Mouse (Mus musculus): ENCODE results near the gene Pabpn1. TPM values are rescaled to one million over a fixed set of nuclear protein-coding genes. Genes with fewer than 3 reads are reported as not detected.

The Pabpn1 gene
- polyA plus RNA-seq, 1 experiment, result not detected

DNA sequence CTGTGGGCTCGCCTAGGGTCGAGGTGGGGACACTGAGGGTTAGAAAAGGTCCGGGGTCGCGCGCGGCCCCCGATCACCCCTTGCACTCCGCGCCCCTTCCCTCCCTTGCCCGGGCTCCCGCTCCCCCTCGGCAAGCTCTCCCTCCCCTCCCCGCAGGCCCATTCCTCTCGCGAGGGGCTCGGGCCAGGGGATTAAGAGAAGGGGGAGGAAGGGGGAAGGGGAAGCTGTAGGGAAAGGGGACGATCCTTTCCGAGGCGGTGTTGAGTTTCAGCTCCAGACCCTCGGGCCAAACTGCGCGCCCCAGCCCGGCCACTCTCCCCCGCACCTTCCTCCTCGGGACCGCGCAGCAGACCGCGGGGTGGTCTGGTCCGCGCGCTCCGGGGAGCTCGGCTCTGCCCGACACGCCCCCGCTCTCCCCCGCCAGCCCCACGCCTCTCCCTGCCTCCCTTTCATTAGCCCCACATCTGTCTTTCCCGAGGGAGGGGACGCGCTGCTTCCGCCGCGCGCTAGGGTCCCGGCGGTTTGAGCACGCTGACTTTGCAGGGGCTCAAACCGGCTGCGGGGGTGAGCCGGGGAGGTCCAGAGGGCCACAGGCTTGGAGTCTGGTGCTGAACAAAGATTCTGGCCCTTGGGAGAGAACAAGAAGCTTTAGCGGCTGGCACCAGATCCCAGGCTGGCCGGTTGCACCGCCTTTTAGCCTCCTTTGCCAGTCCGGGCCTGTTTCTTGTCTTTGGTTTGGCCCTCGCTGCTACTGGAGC is 34.3 kb downstream of the Pabpn1 start:
- TF ChIP-seq CTCF (IDR thresholded peaks at IDR 0.05; ENCODE audit: insufficient read depth, low read depth, low read length) (no peak), POLR2A (IDR thresholded peaks at IDR 0.05; ENCODE audit: insufficient read depth, low read depth, low read length) (0 out of 2 replicates have a peak, but pooled peaks have one; percentile 20)
- Histone ChIP-seq H3K27ac (ENCODE audit: insufficient read depth, low read depth, low read length) (peak overlapping the region; percentile 67; the same call in 1 of the 2 replicates), H3K4me3 (ENCODE audit: insufficient read depth, low read depth, low read length) (peak overlapping the region; percentile 52), H3K4me1 (ENCODE audit: control insufficient read depth, insufficient read depth, low read length) (peaks cover 45% of the 10 kb centered on the region)
- 2% methylated on average over 51 of the region's 58 CpGs for WGBS

DNA sequence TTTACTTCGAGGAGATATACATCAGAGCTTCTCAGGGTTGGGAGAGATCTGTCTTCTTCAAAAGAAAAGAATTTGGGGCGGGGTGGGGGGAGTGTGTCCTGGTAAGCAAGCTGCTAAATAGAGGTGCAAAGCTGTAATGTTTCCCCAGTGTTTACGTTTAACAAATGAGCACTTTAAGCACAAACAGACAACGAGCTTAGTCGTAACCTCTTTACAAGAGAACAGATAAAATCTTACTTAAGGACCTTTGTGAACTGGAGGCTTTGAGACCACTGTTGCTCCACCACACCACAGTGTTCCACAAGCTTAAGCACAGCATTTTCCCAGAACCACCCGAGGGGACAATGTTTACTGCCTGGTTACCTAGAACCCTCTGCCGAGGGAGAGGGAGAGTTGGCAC is 35.0 kb downstream of the Pabpn1 start:
- peak overlapping the region; percentile 32 for H3K27ac ChIP-seq (ENCODE audit: insufficient read depth, low read depth, low read length)
- no peak overlapping the region for H3K4me3 ChIP-seq (ENCODE audit: insufficient read depth, low read depth, low read length)
- peaks cover 45% of the 10 kb centered on the region for H3K4me1 ChIP-seq (ENCODE audit: control insufficient read depth, insufficient read depth, low read length)
- TF ChIP-seq CTCF (IDR thresholded peaks at IDR 0.05; ENCODE audit: insufficient read depth, low read depth, low read length) (no peak), POLR2A (IDR thresholded peaks at IDR 0.05; ENCODE audit: insufficient read depth, low read depth, low read length) (no peak)
- 23% methylated on average over 7 of the region's 7 CpGs for WGBS

DNA sequence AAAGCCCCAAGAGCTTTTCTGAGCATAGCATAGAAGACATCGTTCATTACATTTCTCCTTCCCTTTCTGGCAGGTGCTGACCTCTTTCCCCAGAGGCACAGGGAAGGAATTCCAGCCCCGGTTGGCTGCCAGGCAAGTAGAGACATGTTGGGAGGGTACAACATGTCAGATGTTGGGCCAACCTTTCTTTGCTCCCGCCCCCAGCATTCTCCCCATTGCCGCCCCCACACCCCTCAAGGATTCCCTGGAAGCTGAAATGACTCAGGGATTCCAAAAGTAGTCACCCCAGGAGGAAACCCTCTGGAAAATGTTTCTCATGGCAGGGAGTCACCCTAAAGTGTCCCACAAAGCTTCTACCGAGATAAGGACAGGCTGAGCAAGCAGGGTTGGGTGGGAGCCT is 37.5 kb downstream of the Pabpn1 start:
- Histone ChIP-seq H3K4me1 (ENCODE audit: control insufficient read depth, insufficient read depth, low read length) (peaks cover 45% of the 10 kb centered on the region), H3K4me3 (ENCODE audit: insufficient read depth, low read depth, low read length) (no peak overlapping the region), H3K27ac (ENCODE audit: insufficient read depth, low read depth, low read length) (no peak overlapping the region)
- no peak for TF ChIP-seq POLR2A (IDR thresholded peaks at IDR 0.05; ENCODE audit: insufficient read depth, low read depth, low read length)
- no peak for TF ChIP-seq CTCF (IDR thresholded peaks at IDR 0.05; ENCODE audit: insufficient read depth, low read depth, low read length)
- 36% methylated on average over 5 of the region's 5 CpGs for WGBS

DNA sequence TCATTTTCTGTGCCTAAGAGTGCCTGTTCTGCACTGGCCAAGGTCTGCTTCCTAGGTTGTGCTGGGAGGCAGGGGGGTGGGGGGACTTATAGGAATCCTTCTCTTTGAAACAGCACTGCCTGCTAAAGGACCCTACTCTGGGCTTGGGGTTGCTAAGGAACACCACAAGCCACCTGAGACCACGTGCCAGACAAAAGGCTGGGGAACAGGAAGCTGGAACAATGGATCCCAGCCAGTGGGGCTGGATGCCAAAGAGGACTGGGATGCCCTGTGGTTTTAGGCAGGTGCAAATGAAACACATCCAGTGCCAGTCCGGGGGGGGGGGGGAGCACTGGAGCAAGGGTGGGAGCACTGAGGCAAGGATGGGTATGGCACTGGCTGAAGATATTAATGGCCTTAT is 38.1 kb downstream of the Pabpn1 start:
- no peak overlapping the region for H3K27ac ChIP-seq (ENCODE audit: insufficient read depth, low read depth, low read length)
- no peak overlapping the region for H3K4me3 ChIP-seq (ENCODE audit: insufficient read depth, low read depth, low read length)
- peaks cover 40% of the 10 kb centered on the region for H3K4me1 ChIP-seq (ENCODE audit: control insufficient read depth, insufficient read depth, low read length)
- 20% methylated on average over 2 of the region's 2 CpGs for WGBS
- TF ChIP-seq CTCF (IDR thresholded peaks at IDR 0.05; ENCODE audit: insufficient read depth, low read depth, low read length) (no peak), POLR2A (IDR thresholded peaks at IDR 0.05; ENCODE audit: insufficient read depth, low read depth, low read length) (no peak)

DNA sequence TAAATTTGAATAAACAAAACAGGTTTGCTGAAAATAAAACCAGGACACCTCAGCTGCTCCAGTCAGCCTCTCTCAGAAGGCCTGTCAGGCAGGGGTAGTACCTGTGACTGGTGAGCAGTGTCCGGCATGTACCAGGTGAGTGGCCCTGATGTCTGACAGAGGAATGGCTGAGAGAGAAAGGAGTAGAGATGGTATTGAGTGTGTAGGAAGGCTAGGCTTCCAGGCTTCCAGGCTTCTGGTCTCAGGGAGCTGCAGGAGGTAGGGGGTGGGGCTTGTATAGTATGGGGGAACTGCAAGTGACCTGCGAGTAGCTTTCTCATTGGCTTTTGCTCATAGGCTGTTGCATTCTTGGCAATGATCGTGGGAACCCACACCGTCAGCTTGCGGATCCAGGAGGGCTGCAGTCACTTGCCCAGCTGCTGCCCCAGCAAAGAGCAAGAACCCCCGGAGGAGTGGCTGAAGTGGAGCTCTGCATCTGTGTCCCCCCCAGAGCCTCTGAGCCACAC is 40.4 kb downstream of the Pabpn1 start, which contains the start of gene Il25:
Gene Il25, plus strand, starts transcription at position 51 of the 506 bp plus-strand sequence.
- no peak within 1 kb of the TSS for H3K27ac ChIP-seq (ENCODE audit: insufficient read depth, low read depth, low read length)
- H3K4me1 ChIP-seq (ENCODE audit: control insufficient read depth, insufficient read depth, low read length), result peaks cover 26% of the 10 kb centered on the region
- H3K4me3 ChIP-seq (ENCODE audit: insufficient read depth, low read depth, low read length), result no peak within 1 kb of the TSS
- TF ChIP-seq POLR2A (IDR thresholded peaks at IDR 0.05; ENCODE audit: insufficient read depth, low read depth, low read length) (no peak), CTCF (IDR thresholded peaks at IDR 0.05; ENCODE audit: insufficient read depth, low read depth, low read length) (no peak)
- WGBS, result 50% methylated on average over 6 of the region's 6 CpGs

DNA sequence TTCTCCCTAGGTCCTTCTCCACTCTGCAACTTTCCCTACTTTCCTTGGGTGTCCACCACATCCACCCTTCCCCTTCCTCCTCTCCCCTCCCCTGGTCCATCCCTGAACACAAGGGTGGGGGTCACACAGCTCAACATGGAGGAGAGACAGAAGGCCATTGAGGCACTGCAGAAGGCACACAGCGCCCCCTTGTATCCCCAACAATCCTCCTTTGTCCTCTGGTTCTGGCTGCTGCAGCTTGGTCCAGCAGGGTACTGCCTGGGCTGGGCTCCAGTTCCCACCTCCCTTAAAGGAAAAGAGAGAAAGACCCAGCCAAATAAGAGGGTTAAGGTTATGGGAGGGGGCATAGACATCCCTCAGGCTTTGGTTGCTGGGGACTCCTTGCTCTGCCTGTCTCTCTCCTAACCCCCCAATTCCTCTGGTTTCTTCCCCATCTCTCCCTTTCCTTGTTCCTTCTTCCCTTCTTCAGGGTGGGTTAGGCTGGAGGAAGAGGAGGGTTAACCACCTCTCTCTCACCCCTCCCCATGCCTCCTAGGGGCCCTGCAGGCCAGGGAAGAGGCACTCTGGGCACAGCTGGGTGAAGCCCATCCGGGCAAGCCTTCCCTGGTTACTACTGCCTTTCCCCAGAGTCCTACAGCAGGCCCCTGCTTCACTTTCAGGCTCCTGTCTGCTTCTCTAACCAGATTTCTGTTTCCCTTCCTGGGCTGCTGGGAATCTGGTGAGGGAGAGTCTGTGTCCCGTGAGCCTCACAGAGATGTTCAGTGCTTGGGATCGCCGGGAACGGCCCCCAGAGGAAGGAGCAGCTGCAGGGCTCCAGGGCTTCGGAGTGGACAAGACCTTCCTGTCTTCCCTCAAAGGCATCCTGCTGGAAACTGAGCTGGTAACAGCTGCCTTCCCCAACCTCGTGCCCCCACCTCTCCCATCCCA is 43.9 kb downstream of the Pabpn1 start, which contains the start of gene Cmtm5:
Gene Cmtm5, plus strand, starts transcription at position 358 of the 927 bp plus-strand sequence.
- H3K4me3 ChIP-seq (ENCODE audit: insufficient read depth, low read depth, low read length), result peak within 1 kb of the TSS; percentile 38
- TF ChIP-seq POLR2A (IDR thresholded peaks at IDR 0.05; ENCODE audit: insufficient read depth, low read depth, low read length) (no peak), CTCF (IDR thresholded peaks at IDR 0.05; ENCODE audit: insufficient read depth, low read depth, low read length) (no peak)
- peak within 1 kb of the TSS; percentile 76 for H3K27ac ChIP-seq (ENCODE audit: insufficient read depth, low read depth, low read length)
- 51% methylated on average over 8 of the region's 8 CpGs for WGBS
- peaks cover 19% of the 10 kb centered on the region for H3K4me1 ChIP-seq (ENCODE audit: control insufficient read depth, insufficient read depth, low read length)

DNA sequence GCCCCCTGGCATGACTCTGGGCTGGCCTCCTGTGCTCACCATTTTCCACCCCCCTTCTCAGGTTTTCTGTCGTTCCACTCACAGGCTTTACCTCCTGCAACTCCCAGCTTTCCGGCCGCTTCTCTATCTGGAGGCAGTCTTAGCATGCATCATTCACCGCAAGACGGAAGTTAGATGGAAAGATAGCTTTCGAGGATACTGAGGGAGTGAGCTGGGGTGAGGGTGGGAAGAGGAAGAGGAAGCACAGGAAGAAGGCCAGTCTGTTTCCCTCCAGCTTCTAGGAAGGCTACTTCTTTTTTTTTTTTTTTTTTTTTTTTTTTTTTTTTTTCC is 44.5 kb downstream of the Pabpn1 start:
- WGBS, result 72% methylated on average over 6 of the region's 6 CpGs
- H3K4me3 ChIP-seq (ENCODE audit: insufficient read depth, low read depth, low read length), result peak overlapping the region; percentile 38
- H3K4me1 ChIP-seq (ENCODE audit: control insufficient read depth, insufficient read depth, low read length), result peaks cover 19% of the 10 kb centered on the region
- TF ChIP-seq POLR2A (IDR thresholded peaks at IDR 0.05; ENCODE audit: insufficient read depth, low read depth, low read length), result no peak
- no peak for TF ChIP-seq CTCF (IDR thresholded peaks at IDR 0.05; ENCODE audit: insufficient read depth, low read depth, low read length)
- no peak overlapping the region for H3K27ac ChIP-seq (ENCODE audit: insufficient read depth, low read depth, low read length)

DNA sequence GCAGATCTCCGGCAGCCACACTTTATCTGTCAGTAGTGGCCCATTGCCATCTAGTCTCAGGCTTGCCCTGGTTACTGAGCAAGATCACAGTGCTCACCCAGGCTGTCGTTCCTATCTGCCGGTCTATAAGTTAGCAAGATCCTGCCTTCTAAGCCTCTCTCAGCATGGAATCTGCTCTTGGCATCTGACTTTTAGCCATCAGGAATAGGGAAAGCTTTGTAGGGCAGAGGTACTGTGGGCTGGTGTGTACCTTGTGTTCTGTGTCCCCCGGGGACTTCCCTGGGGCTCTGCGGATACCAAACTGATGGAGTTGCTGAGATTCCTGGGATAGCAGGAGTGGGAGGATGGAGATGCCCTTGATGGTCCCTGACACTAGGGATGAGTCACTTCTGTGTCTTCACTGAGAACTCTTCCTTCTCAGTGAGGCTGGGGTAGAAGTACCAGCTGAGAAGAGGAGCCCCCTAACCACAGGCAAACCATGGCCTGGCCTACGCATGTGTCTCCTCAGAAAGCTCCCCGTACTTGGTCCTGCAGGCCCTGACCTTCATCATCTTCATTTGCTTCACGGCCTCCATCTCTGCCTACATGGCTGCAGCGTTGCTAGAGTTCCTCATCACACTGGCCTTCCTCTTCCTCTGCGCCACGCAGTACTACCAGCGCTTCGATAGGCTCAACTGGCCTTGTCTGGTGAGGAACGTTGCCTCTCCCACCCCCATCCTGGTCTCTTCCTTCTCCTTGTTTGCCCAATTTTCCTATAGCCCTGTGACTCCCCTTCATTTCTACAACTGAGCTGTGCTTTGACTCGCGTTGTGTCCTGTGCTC is 45.3 kb downstream of the Pabpn1 start:
- 81% methylated on average over 16 of the region's 16 CpGs for WGBS
- no peak overlapping the region for H3K27ac ChIP-seq (ENCODE audit: insufficient read depth, low read depth, low read length)
- H3K4me1 ChIP-seq (ENCODE audit: control insufficient read depth, insufficient read depth, low read length), result peaks cover 18% of the 10 kb centered on the region
- TF ChIP-seq POLR2A (IDR thresholded peaks at IDR 0.05; ENCODE audit: insufficient read depth, low read depth, low read length), result no peak
- no peak for TF ChIP-seq CTCF (IDR thresholded peaks at IDR 0.05; ENCODE audit: insufficient read depth, low read depth, low read length)
- peak overlapping the region; percentile 9 for H3K4me3 ChIP-seq (ENCODE audit: insufficient read depth, low read depth, low read length)

Measured in olfactory bulb, adult 2 months (tissue).